Mouse (Mus musculus) pancreas, adult 10 weeks (tissue): ENCODE data around the gene Npas3. TPM values are rescaled to one million over a fixed set of nuclear protein-coding genes. Genes with fewer than 3 reads are reported as not detected.

Source experiments
- polyA plus RNA-seq: library from polyadenylated mRNA; stranded (reverse); fragments of 350-450 nt; fragmentation: Illumina TruSeq; extraction: RNeasy Lipid Tissue Mini Kit (QIAGEN cat#74804); gene quantifications from one replicate; pipeline ENCODE4 v1.2.3, GENCODE M21; 2015; ENCODE audit warnings: low read depth, low replicate concordance; ENCODE audit not compliant: insufficient read depth

Npas3 gene
- polyA plus RNA-seq: 0.35 TPM

GRCm38 (mm10) chr12:53248101-53248727 lies at the start of gene Npas3:
Gene Npas3, plus strand, starts transcription at chr12:53248677.

